Mouse (Mus musculus) embryonic facial prominence, embryonic 13.5 days (tissue): Measurements from ENCODE around the gene Dnajc5g. TPM values are rescaled to one million over a fixed set of nuclear protein-coding genes. Genes with fewer than 3 reads are reported as not detected.

Experiments
- ATAC-seq: fragments of 200-750 bp; cut with Nextera tagmentation; 2 replicates; pipeline ENCODE4 v1.8.0; 2017; ENCODE audit warnings: low read depth; ENCODE audit not compliant: insufficient number of reproducible peaks, insufficient read depth, low FRiP score, low TSS enrichment
- H3K27ac ChIP-seq: fragments of 300-500 bp; sonication (generic); 2 replicates; pipeline ENCODE4 v1.5.1; 2015; ENCODE audit warnings: moderate library complexity, mild to moderate bottlenecking, inconsistent platforms
- H3K27me3 ChIP-seq: fragments of 300-500 bp; sonication (generic); 2 replicates; pipeline ENCODE4 v1.6.1; 2015; ENCODE audit warnings: mild to moderate bottlenecking, inconsistent platforms
- H3K36me3 ChIP-seq: fragments of 300-500 bp; sonication (generic); 2 replicates; pipeline ENCODE4 v1.6.1; 2015; ENCODE audit warnings: mild to moderate bottlenecking, inconsistent platforms
- H3K4me1 ChIP-seq: fragments of 300-500 bp; sonication (generic); 2 replicates; pipeline ENCODE4 v1.6.1; 2015; ENCODE audit warnings: inconsistent platforms
- H3K4me2 ChIP-seq: fragments of 300-500 bp; sonication (generic); 2 replicates; pipeline ENCODE4 v1.6.1; 2015; ENCODE audit warnings: moderate library complexity, mild to moderate bottlenecking, inconsistent platforms
- H3K4me3 ChIP-seq: fragments of 300-500 bp; sonication (generic); 2 replicates; pipeline ENCODE4 v1.5.1; 2015; ENCODE audit warnings: mild to moderate bottlenecking, inconsistent platforms
- H3K9ac ChIP-seq: fragments of 300-500 bp; sonication (generic); 2 replicates; pipeline ENCODE4 v1.6.1; 2015; ENCODE audit warnings: mild to moderate bottlenecking, inconsistent platforms
- H3K9me3 ChIP-seq: fragments of 300-500 bp; sonication (generic); 2 replicates; pipeline ENCODE4 v1.6.1; 2016; ENCODE audit warnings: inconsistent platforms
- WGBS: fragments of 180-500 bp; shearing (Covaris S2); methylation state at CpG from one replicate; pipeline ENCODE4 v1.1.7; 2015; ENCODE audit warnings: mixed read lengths; 5-methylcytosine and 5-hydroxymethylcytosine counted together
- polyA plus RNA-seq: library from polyadenylated mRNA; unstranded; fragments of >200 nt; fragmentation: Nextera tagmentation; extraction: Ambion mirVana; gene quantifications from 2 replicates; pipeline ENCODE4 v1.2.1, GENCODE M21; 2015

The Dnajc5g gene
- polyA plus RNA-seq, 1 experiment from 2014 or later, result not detected

GRCm38 (mm10) chr5:31116912-31117311, 10.8 kb downstream of the Dnajc5g start:
- Histone ChIP-seq H3K4me1 (no peaks in the 10 kb centered on the region), H3K4me3 (no peak overlapping the region), H3K4me2 (no peak overlapping the region), H3K27me3 (peaks cover 9% of the 10 kb centered on the region), H3K27ac (no peak overlapping the region), H3K36me3 (no peaks in the 10 kb centered on the region), H3K9me3 (no peaks in the 10 kb centered on the region), H3K9ac (no peak overlapping the region)
- WGBS, result 23% methylated on average over 10 of the region's 10 CpGs
- ATAC-seq, result no peak

- Histone ChIP-seq H3K27me3 (peaks cover 9% of the 10 kb centered on the region), H3K36me3 (no peaks in the 10 kb centered on the region), H3K27ac (no peak overlapping the region), H3K9me3 (no peaks in the 10 kb centered on the region), H3K4me2 (no peak overlapping the region), H3K9ac (no peak overlapping the region), H3K4me3 (no peak overlapping the region), H3K4me1 (no peaks in the 10 kb centered on the region)
- ATAC-seq, result no peak
- WGBS, result 80% methylated on average over 8 of the region's 8 CpGs
These were observed 15.0 kb downstream of the Dnajc5g start for GRCm38 (mm10) chr5:31121111-31121510.

- 32% methylated on average over 2 of the region's 2 CpGs for WGBS
- ATAC-seq, result no peak
- H3K4me1 ChIP-seq, result no peaks in the 10 kb centered on the region
- no peaks in the 10 kb centered on the region; the same call in 1 of the 2 replicates for H3K27me3 ChIP-seq
- H3K9me3 ChIP-seq, result no peaks in the 10 kb centered on the region
- H3K4me3 ChIP-seq, result no peak overlapping the region
- no peaks in the 10 kb centered on the region for H3K36me3 ChIP-seq
- no peak overlapping the region for H3K9ac ChIP-seq
- H3K27ac ChIP-seq, result no peak overlapping the region
- no peak overlapping the region for H3K4me2 ChIP-seq
These were observed 17.4 kb downstream of the Dnajc5g start for GRCm38 (mm10) chr5:31123481-31123880.

GRCm38 (mm10) chr5:31126050-31126449, 20.0 kb downstream of the Dnajc5g start:
- no peak for ATAC-seq
- no peaks in the 10 kb centered on the region for H3K36me3 ChIP-seq
- no peak overlapping the region for H3K9ac ChIP-seq
- peaks cover 6% of the 10 kb centered on the region; the same call in 1 of the 2 replicates for H3K27me3 ChIP-seq
- no peak overlapping the region for H3K4me2 ChIP-seq
- no peak overlapping the region for H3K27ac ChIP-seq
- no peak overlapping the region for H3K4me3 ChIP-seq
- no peaks in the 10 kb centered on the region for H3K9me3 ChIP-seq
- no peaks in the 10 kb centered on the region for H3K4me1 ChIP-seq
- WGBS, result 42% methylated on average over 5 of the region's 5 CpGs

- Histone ChIP-seq H3K9me3 (no peaks in the 10 kb centered on the region), H3K4me2 (peak overlapping the region; percentile 45; the same call in 1 of the 2 replicates), H3K36me3 (peaks cover 9% of the 10 kb centered on the region), H3K4me1 (peaks cover 23% of the 10 kb centered on the region), H3K27ac (no peak overlapping the region), H3K27me3 (peaks cover 73% of the 10 kb centered on the region), H3K9ac (no peak overlapping the region), H3K4me3 (no peak overlapping the region)
- WGBS, result under 1% methylated on average over 33 of the region's 33 CpGs
- no peak for ATAC-seq
These were observed 30.8 kb downstream of the Dnajc5g start for GRCm38 (mm10) chr5:31136730-31137424.

- 1% methylated on average over 13 of the region's 13 CpGs for WGBS
- peak overlapping the region; percentile 45 for H3K4me2 ChIP-seq
- H3K27me3 ChIP-seq, result peaks cover 67% of the 10 kb centered on the region
These were observed 31.6 kb downstream of the Dnajc5g start for GRCm38 (mm10) chr5:31137658-31138057.

GRCm38 (mm10) chr5:31138241-31138967, 32.3 kb downstream of the Dnajc5g start, which contains the start of gene Ucn:
TSS of gene Ucn (minus strand) at chr5:31138829.
- ATAC-seq, result no peak

More at GRCm38 (mm10) chr5:31137658-31138057, 31.6 kb downstream of the Dnajc5g start:
- Histone ChIP-seq H3K9me3 (no peaks in the 10 kb centered on the region), H3K36me3 (peaks cover 9% of the 10 kb centered on the region), H3K27ac (no peak overlapping the region), H3K9ac (no peak overlapping the region), H3K4me1 (peaks cover 23% of the 10 kb centered on the region), H3K4me3 (peak overlapping the region; percentile 29)
- ATAC-seq, result no peak

GRCm38 (mm10) chr5:31138968-31139425, 32.9 kb downstream of the Dnajc5g start:
- no peak for ATAC-seq
- Histone ChIP-seq H3K27me3 (peaks cover 62% of the 10 kb centered on the region), H3K4me3 (peak overlapping the region; percentile 29), H3K4me1 (peaks cover 23% of the 10 kb centered on the region), H3K4me2 (peak overlapping the region; percentile 45), H3K9ac (no peak overlapping the region), H3K36me3 (peaks cover 17% of the 10 kb centered on the region), H3K27ac (no peak overlapping the region), H3K9me3 (no peaks in the 10 kb centered on the region)
- 14% methylated on average over 9 of the region's 9 CpGs for WGBS

More at GRCm38 (mm10) chr5:31138241-31138967, 32.3 kb downstream of the Dnajc5g start, which contains the start of gene Ucn:
- peak within 1 kb of the TSS; percentile 45 for H3K4me2 ChIP-seq
- 2% methylated on average over 52 of the region's 52 CpGs for WGBS
- H3K27me3 ChIP-seq, result peaks cover 67% of the 10 kb centered on the region
- H3K9me3 ChIP-seq, result no peaks in the 10 kb centered on the region
- peaks cover 12% of the 10 kb centered on the region for H3K36me3 ChIP-seq
- peak within 1 kb of the TSS; percentile 29 for H3K4me3 ChIP-seq
- peaks cover 23% of the 10 kb centered on the region for H3K4me1 ChIP-seq
- no peak within 1 kb of the TSS for H3K27ac ChIP-seq
- no peak within 1 kb of the TSS for H3K9ac ChIP-seq

- no peak for ATAC-seq
- 90% methylated on average over 4 of the region's 4 CpGs for WGBS
- Histone ChIP-seq H3K27ac (no peak overlapping the region), H3K27me3 (no peaks in the 10 kb centered on the region), H3K4me1 (peaks cover 11% of the 10 kb centered on the region), H3K36me3 (peaks cover 43% of the 10 kb centered on the region), H3K9me3 (no peaks in the 10 kb centered on the region), H3K4me3 (no peak overlapping the region), H3K4me2 (no peak overlapping the region), H3K9ac (no peak overlapping the region)
These were observed 43.7 kb downstream of the Dnajc5g start for GRCm38 (mm10) chr5:31149781-31150180.

- H3K27ac ChIP-seq, result no peak overlapping the region
- no peak overlapping the region for H3K4me2 ChIP-seq
- no peak for ATAC-seq
- H3K36me3 ChIP-seq, result peaks cover 41% of the 10 kb centered on the region
- 96% methylated on average over 3 of the region's 3 CpGs for WGBS
- no peak overlapping the region for H3K9ac ChIP-seq
- H3K9me3 ChIP-seq, result no peaks in the 10 kb centered on the region
- no peaks in the 10 kb centered on the region for H3K27me3 ChIP-seq
- H3K4me1 ChIP-seq, result peaks cover 13% of the 10 kb centered on the region
- H3K4me3 ChIP-seq, result no peak overlapping the region
These were observed 45.7 kb downstream of the Dnajc5g start for GRCm38 (mm10) chr5:31151746-31152145.

GRCm38 (mm10) chr5:31153516-31154151, 47.5 kb downstream of the Dnajc5g start:
- Histone ChIP-seq H3K4me2 (peak overlapping the region; percentile 88), H3K9ac (peak overlapping the region; percentile 80), H3K4me1 (peaks cover 13% of the 10 kb centered on the region), H3K27ac (peak overlapping the region; percentile 80), H3K36me3 (peaks cover 49% of the 10 kb centered on the region), H3K27me3 (no peaks in the 10 kb centered on the region), H3K9me3 (no peaks in the 10 kb centered on the region), H3K4me3 (peak overlapping the region; percentile 69)
- 0 out of 2 replicates have a peak, but pooled peaks have one; percentile 12 for ATAC-seq
- 40% methylated on average over 6 of the region's 6 CpGs for WGBS
